Mouse (Mus musculus) heart, postnatal 14 days (tissue): ENCODE measurements at regions not wholly inside any gene's neighbourhood (a gene's known extent, or its start where the extent isn't known, plus 50 kb on each side); places are given as distances from the start of the nearest gene placed in this dataset.

Experiments
- DNase-seq, 2 experiments: peaks; one replicate each; pipeline ENCODE4 v3.0.0; 2021 to 2022
- intact Hi-C: fragments of 180-260 bp; cut with DNase I; formaldehyde crosslinking; loops from one replicate; pipeline ENCODE4 v1.15.1; 2025

GRCm38 (mm10) chr13:25403182-25403795 is 133.0 kb upstream of the Nrsn1 start:
- no peak for DNase-seq
- intact Hi-C loops = no loop called here

- intact Hi-C loops = no loop called here
- no peak for DNase-seq
These were observed 132.4 kb upstream of the Nrsn1 start for GRCm38 (mm10) chr13:25402691-25403090.

- intact Hi-C loops = no loop called here
- no peak for DNase-seq
These were observed 131.7 kb upstream of the Nrsn1 start for GRCm38 (mm10) chr13:25401936-25402504.

GRCm38 (mm10) chr13:25392770-25393290 is 122.5 kb upstream of the Nrsn1 start:
- intact Hi-C loops = no loop called here
- DNase-seq = no peak

- DNase-seq = no peak
- intact Hi-C loops = no loop called here
These were observed 92.3 kb upstream of the Nrsn1 start for GRCm38 (mm10) chr13:25362627-25362967.

- intact Hi-C loops = no loop called here
- DNase-seq = no peak
These were observed 91.7 kb upstream of the Nrsn1 start for GRCm38 (mm10) chr13:25361850-25362626.

- DNase-seq = no peak
- intact Hi-C loops = no loop called here
These were observed 77.3 kb upstream of the Nrsn1 start for GRCm38 (mm10) chr13:25347558-25347957.

GRCm38 (mm10) chr13:25343309-25343708 is 73.0 kb upstream of the Nrsn1 start:
- DNase-seq = no peak
- intact Hi-C loops = no loop called here

- intact Hi-C loops = no loop called here
- no peak for DNase-seq
These were observed 71.5 kb upstream of the Nrsn1 start for GRCm38 (mm10) chr13:25341826-25342225.

- intact Hi-C loops = no loop called here
These were observed 63.5 kb upstream of the Nrsn1 start for GRCm38 (mm10) chr13:25333803-25334202.

More at GRCm38 (mm10) chr13:25333803-25334202, 63.5 kb upstream of the Nrsn1 start:
- no peak for DNase-seq
